Mouse (Mus musculus): ENCODE data around the gene Cyp4a32.

Gene Cyp4a32

DNA sequence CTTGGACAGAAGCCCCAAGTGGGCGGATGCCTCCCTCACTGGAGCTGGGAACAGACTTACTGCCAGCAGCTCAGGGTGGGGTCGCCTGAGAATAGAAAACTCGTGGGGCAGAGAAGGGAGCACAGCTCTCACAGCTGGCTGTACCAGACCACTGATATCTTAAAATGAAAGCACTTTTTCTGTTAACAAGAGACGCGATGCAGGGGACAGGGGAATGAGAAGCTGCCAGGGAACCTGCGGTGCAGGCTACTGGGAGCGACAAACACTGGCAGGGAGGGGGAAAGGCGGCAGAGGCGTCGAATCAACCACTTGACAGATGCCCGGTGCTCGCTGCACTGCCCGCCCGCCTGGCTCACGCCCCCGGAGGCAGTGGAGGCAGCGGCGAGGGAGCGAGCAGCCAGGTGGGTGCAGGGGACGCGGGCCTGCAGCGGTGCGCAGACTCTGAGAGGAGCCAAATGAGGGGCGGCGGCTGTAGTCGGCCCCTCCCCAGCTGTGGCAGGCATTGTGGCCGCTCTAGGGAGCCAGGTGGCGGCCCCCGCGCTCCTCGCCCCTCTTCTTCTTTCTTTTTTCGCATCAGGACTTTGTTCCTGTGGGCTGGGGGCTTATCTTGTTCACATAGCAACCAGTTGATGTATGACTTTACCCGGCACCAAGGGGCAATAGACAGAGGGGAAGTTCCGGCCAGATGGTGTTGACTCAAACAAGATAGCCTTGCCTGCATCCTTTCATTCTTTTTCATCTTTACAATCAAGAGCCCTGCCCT lies 56.5 kb downstream of the Cyp4a32 start:
- DNase-seq (ENCODE audit: low spot score in 2 of 2): peak; percentile 21 to 24

- no peak for DNase-seq (ENCODE audit: low spot score in 2 of 2)
Observed at GRCm38 (mm10) chr4:115657867-115658249, 57.1 kb downstream of the Cyp4a32 start.

DNA sequence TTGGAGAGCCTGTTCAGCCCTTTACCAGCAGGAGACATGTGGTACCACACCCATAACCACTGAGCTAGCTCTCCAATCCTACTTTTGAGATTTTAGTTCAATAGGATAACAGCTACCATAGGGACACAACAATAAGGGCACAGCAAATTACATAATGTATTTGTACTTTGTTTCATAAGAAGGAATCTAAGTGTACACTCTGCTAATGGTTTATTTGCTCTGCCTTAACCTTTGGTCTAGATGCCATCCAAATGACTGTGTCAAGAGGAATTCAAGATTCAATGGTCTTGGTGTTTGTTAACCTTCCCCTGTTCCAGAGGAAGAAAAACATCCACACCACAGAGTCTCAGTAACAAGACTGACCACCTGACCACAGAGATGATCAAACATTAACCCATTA lies 58.4 kb downstream of the Cyp4a32 start:
- DNase-seq (ENCODE audit: low spot score in 2 of 2): no peak

Data from cerebellum, postnatal 4 days (tissue).